Mouse (Mus musculus): ENCODE measurements at regions not wholly inside any gene's neighbourhood (a gene's known extent, or its start where the extent isn't known, plus 50 kb on each side); places are given as distances from the start of the nearest gene placed in this dataset.

DNA sequence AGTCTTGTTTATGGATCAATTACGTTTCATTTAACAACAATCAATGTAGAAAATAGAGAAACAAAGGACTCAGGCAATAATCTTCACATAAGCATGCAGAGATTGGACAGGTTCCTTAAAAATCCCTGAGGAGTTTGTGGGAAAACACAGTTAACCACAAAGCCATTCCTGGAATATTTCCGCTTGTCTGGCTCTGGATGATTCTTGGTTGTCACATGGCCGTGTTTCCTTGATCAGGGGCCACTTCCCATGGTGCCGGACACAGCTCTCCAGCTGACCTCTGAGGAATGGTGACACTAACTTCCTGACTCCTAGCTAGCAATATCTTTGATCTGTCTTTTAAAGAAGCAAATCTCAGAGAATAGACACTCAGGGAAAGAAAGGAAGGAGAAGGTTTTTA, 344.8 kb upstream of the Marcks start:
- Histone ChIP-seq H3K9me3 (replicated peaks; ENCODE audit: control insufficient read depth, insufficient read depth, low read length, poor library complexity, severe bottlenecking) (no peaks in the 10 kb centered on the region), H3K4me3 (ENCODE audit: low read depth, low read length) (no peak overlapping the region), H3K36me3 (ENCODE audit: control insufficient read depth, insufficient read depth, low read length, poor library complexity, severe bottlenecking) (no peaks in the 10 kb centered on the region), H3K9ac (ENCODE audit: low read depth, poor library complexity, severe bottlenecking) (no peak overlapping the region), H3K27me3 (ENCODE audit: control insufficient read depth, insufficient read depth, low read length, poor library complexity, severe bottlenecking) (no peaks in the 10 kb centered on the region), H3K4me1 (ENCODE audit: control insufficient read depth, insufficient read depth, low read length) (no peaks in the 10 kb centered on the region), H3K27ac (ENCODE audit: insufficient read depth, low read length) (no peak overlapping the region)
- TF ChIP-seq CTCF (IDR thresholded peaks at IDR 0.05; ENCODE audit: low read depth, low read length) (no peak), EP300 (IDR thresholded peaks at IDR 0.05; ENCODE audit: insufficient read depth, low read depth, low read length) (no peak), POLR2A (IDR thresholded peaks at IDR 0.05; ENCODE audit: insufficient read depth, low read length) (no peak)

- Histone ChIP-seq H3K36me3 (ENCODE audit: control insufficient read depth, insufficient read depth, low read length, poor library complexity, severe bottlenecking) (no peaks in the 10 kb centered on the region), H3K9ac (ENCODE audit: low read depth, poor library complexity, severe bottlenecking) (no peak overlapping the region), H3K9me3 (replicated peaks; ENCODE audit: control insufficient read depth, insufficient read depth, low read length, poor library complexity, severe bottlenecking) (no peaks in the 10 kb centered on the region), H3K4me3 (ENCODE audit: low read depth, low read length) (no peak overlapping the region), H3K4me1 (ENCODE audit: control insufficient read depth, insufficient read depth, low read length) (no peaks in the 10 kb centered on the region), H3K27ac (ENCODE audit: insufficient read depth, low read length) (no peak overlapping the region), H3K27me3 (ENCODE audit: control insufficient read depth, insufficient read depth, low read length, poor library complexity, severe bottlenecking) (no peaks in the 10 kb centered on the region)
- TF ChIP-seq CTCF (IDR thresholded peaks at IDR 0.05; ENCODE audit: low read depth, low read length) (no peak), EP300 (IDR thresholded peaks at IDR 0.05; ENCODE audit: insufficient read depth, low read depth, low read length) (no peak), POLR2A (IDR thresholded peaks at IDR 0.05; ENCODE audit: insufficient read depth, low read length) (no peak)
These were observed 343.2 kb upstream of the Marcks start for GRCm38 (mm10) chr10:37481879-37482278.

- Histone ChIP-seq H3K9ac (ENCODE audit: low read depth, poor library complexity, severe bottlenecking) (no peak overlapping the region), H3K9me3 (replicated peaks; ENCODE audit: control insufficient read depth, insufficient read depth, low read length, poor library complexity, severe bottlenecking) (no peaks in the 10 kb centered on the region; the same call in 1 of the 2 replicates), H3K36me3 (ENCODE audit: control insufficient read depth, insufficient read depth, low read length, poor library complexity, severe bottlenecking) (no peaks in the 10 kb centered on the region), H3K4me3 (ENCODE audit: low read depth, low read length) (no peak overlapping the region), H3K4me1 (ENCODE audit: control insufficient read depth, insufficient read depth, low read length) (no peaks in the 10 kb centered on the region), H3K27ac (ENCODE audit: insufficient read depth, low read length) (no peak overlapping the region), H3K27me3 (ENCODE audit: control insufficient read depth, insufficient read depth, low read length, poor library complexity, severe bottlenecking) (no peaks in the 10 kb centered on the region)
- TF ChIP-seq POLR2A (IDR thresholded peaks at IDR 0.05; ENCODE audit: insufficient read depth, low read length) = no peak
- TF ChIP-seq EP300 (IDR thresholded peaks at IDR 0.05; ENCODE audit: insufficient read depth, low read depth, low read length) = no peak
- TF ChIP-seq CTCF (IDR thresholded peaks at IDR 0.05; ENCODE audit: low read depth, low read length) = no peak
These were observed 341.6 kb upstream of the Marcks start for GRCm38 (mm10) chr10:37480331-37480730.

- no peaks in the 10 kb centered on the region; the same call in 1 of the 2 replicates for H3K9me3 ChIP-seq (replicated peaks; ENCODE audit: control insufficient read depth, insufficient read depth, low read length, poor library complexity, severe bottlenecking)
- H3K4me1 ChIP-seq (ENCODE audit: control insufficient read depth, insufficient read depth, low read length) = no peaks in the 10 kb centered on the region
- no peak overlapping the region for H3K27ac ChIP-seq (ENCODE audit: insufficient read depth, low read length)
- TF ChIP-seq CTCF (IDR thresholded peaks at IDR 0.05; ENCODE audit: low read depth, low read length) (no peak), EP300 (IDR thresholded peaks at IDR 0.05; ENCODE audit: insufficient read depth, low read depth, low read length) (no peak), POLR2A (IDR thresholded peaks at IDR 0.05; ENCODE audit: insufficient read depth, low read length) (no peak)
- H3K4me3 ChIP-seq (ENCODE audit: low read depth, low read length) = no peak overlapping the region
- no peaks in the 10 kb centered on the region for H3K27me3 ChIP-seq (ENCODE audit: control insufficient read depth, insufficient read depth, low read length, poor library complexity, severe bottlenecking)
- H3K9ac ChIP-seq (ENCODE audit: low read depth, poor library complexity, severe bottlenecking) = no peak overlapping the region
- no peaks in the 10 kb centered on the region for H3K36me3 ChIP-seq (ENCODE audit: control insufficient read depth, insufficient read depth, low read length, poor library complexity, severe bottlenecking)
These were observed 339.4 kb upstream of the Marcks start for GRCm38 (mm10) chr10:37478108-37478507.

DNA sequence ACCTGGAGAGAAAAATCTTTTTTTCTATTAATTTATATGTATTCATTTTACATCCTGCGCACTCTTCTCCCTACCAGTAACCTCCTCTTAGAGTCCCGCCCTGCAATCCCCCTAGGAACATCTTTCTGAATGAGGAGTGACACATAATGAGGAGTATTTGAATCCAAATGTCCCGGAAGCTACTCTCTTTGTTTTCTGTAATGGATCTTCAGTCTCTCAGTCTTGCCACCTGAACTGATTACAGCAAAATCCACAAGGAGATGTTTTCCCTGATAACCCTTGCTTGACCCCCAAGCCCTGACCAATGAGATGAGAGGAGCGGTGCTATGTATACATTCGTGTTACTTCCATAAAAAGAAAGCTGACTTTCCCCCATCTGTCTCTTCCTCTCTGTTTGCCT, 334.4 kb upstream of the Marcks start:
- no peaks in the 10 kb centered on the region for H3K36me3 ChIP-seq (ENCODE audit: control insufficient read depth, insufficient read depth, low read length, poor library complexity, severe bottlenecking)
- no peaks in the 10 kb centered on the region for H3K27me3 ChIP-seq (ENCODE audit: control insufficient read depth, insufficient read depth, low read length, poor library complexity, severe bottlenecking)
- H3K9ac ChIP-seq (ENCODE audit: low read depth, poor library complexity, severe bottlenecking) = no peak overlapping the region
- H3K27ac ChIP-seq (ENCODE audit: insufficient read depth, low read length) = no peak overlapping the region
- H3K4me3 ChIP-seq (ENCODE audit: low read depth, low read length) = no peak overlapping the region
- no peak for TF ChIP-seq EP300 (IDR thresholded peaks at IDR 0.05; ENCODE audit: insufficient read depth, low read depth, low read length)
- TF ChIP-seq CTCF (IDR thresholded peaks at IDR 0.05; ENCODE audit: low read depth, low read length) = no peak
- no peak for TF ChIP-seq POLR2A (IDR thresholded peaks at IDR 0.05; ENCODE audit: insufficient read depth, low read length)
- no peaks in the 10 kb centered on the region; the same call in 1 of the 2 replicates for H3K9me3 ChIP-seq (replicated peaks; ENCODE audit: control insufficient read depth, insufficient read depth, low read length, poor library complexity, severe bottlenecking)
- H3K4me1 ChIP-seq (ENCODE audit: control insufficient read depth, insufficient read depth, low read length) = no peaks in the 10 kb centered on the region

DNA sequence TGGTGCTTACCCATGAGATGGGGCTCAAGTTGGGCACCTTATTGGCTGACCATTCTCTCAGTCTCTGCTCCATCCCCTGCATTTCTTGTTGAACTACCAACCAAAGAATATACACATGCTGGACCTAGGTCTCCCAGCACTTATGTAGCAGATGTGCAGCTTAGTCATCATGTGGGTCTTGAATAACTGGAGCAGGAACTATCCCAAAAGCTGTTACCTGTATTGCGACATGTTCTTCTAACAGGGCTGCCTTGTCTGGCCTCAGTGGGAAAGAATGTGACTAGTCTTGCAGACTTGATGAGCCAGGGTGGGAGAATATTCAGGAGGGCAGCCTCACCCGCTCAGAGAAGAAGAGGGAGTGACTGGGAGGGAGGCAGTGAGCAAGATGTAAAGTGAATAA, 318.7 kb upstream of the Marcks start:
- Histone ChIP-seq H3K4me3 (ENCODE audit: low read depth, low read length) (no peak overlapping the region), H3K27me3 (ENCODE audit: control insufficient read depth, insufficient read depth, low read length, poor library complexity, severe bottlenecking) (no peaks in the 10 kb centered on the region), H3K9ac (ENCODE audit: low read depth, poor library complexity, severe bottlenecking) (no peak overlapping the region), H3K9me3 (replicated peaks; ENCODE audit: control insufficient read depth, insufficient read depth, low read length, poor library complexity, severe bottlenecking) (no peaks in the 10 kb centered on the region), H3K36me3 (ENCODE audit: control insufficient read depth, insufficient read depth, low read length, poor library complexity, severe bottlenecking) (no peaks in the 10 kb centered on the region), H3K27ac (ENCODE audit: insufficient read depth, low read length) (no peak overlapping the region), H3K4me1 (ENCODE audit: control insufficient read depth, insufficient read depth, low read length) (no peaks in the 10 kb centered on the region)
- TF ChIP-seq POLR2A (IDR thresholded peaks at IDR 0.05; ENCODE audit: insufficient read depth, low read length) = no peak
- TF ChIP-seq EP300 (IDR thresholded peaks at IDR 0.05; ENCODE audit: insufficient read depth, low read depth, low read length) = no peak

Data from ES-Bruce4 (cell line).